Mouse (Mus musculus) erythroblast, embryonic 14.5 days (primary cell): ENCODE data around the gene Hao2. TPM values are rescaled to one million over a fixed set of nuclear protein-coding genes. Genes with fewer than 3 reads are reported as not detected.

Source experiments
- H3K27me3 ChIP-seq: 2 replicates; pipeline ENCODE4 v1.6.1; 2012; ENCODE audit warnings: inconsistent platforms; ENCODE audit not compliant: control insufficient read depth
- H3K36me3 ChIP-seq: 2 replicates; pipeline ENCODE4 v1.6.1; 2012; ENCODE audit warnings: mild to moderate bottlenecking, inconsistent platforms; ENCODE audit not compliant: control insufficient read depth
- H3K4me1 ChIP-seq: 2 replicates; pipeline ENCODE4 v1.6.1; 2012; ENCODE audit warnings: inconsistent platforms; ENCODE audit not compliant: control insufficient read depth
- H3K4me3 ChIP-seq: replicated peaks from 2 replicates; pipeline ENCODE3; 2012; ENCODE audit warnings: moderate library complexity, mild to moderate bottlenecking, inconsistent platforms
- H3K9me3 ChIP-seq: 2 replicates; pipeline ENCODE4 v1.6.1; 2012; ENCODE audit warnings: low read length, inconsistent platforms, mixed read lengths; ENCODE audit not compliant: control insufficient read depth
- GATA1 ChIP-seq: IDR thresholded peaks from 2 replicates; pipeline ENCODE4 v1.6.1; 2012; ENCODE audit warnings: low read length, inconsistent platforms, mixed read lengths
- TAL1 ChIP-seq: IDR thresholded peaks from 3 replicates; pipeline ENCODE4 v1.6.1; 2012; ENCODE audit warnings: low read length, inconsistent platforms, mixed read lengths
- polyA plus RNA-seq: library from polyadenylated mRNA; stranded (reverse); fragments of >175 nt; gene quantifications from 2 replicates; pipeline ENCODE4 v1.2.3, GENCODE M21; 2012

The Hao2 gene
- polyA plus RNA-seq, 1 experiment: not detected

DNA sequence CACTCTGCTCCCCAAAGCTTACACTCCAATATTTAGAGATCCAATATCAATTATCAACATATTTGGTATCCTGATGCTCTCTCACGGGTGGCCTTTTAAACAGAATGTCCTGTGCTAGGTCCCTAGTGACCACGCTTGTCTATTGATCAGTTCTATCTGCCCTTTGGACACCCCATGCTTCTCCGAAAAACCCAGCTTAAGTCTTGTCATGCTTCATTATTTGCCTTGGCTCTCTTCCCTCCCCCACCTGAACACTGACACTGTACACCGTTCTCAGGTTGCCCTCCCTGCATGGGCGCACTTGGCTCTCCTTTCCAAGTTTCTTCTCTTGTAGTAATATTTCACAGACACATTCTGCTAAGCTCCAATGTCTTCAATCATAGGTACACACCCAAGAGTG, 42.8 kb downstream of the Hao2 start:
- H3K27me3 ChIP-seq: peaks cover 10% of the 10 kb centered on the region
- H3K4me3 ChIP-seq: no peak overlapping the region
- no peak for TF ChIP-seq TAL1
- TF ChIP-seq GATA1: no peak
- H3K36me3 ChIP-seq: peaks cover 16% of the 10 kb centered on the region
- H3K9me3 ChIP-seq: no peaks in the 10 kb centered on the region
- peaks cover 67% of the 10 kb centered on the region for H3K4me1 ChIP-seq

DNA sequence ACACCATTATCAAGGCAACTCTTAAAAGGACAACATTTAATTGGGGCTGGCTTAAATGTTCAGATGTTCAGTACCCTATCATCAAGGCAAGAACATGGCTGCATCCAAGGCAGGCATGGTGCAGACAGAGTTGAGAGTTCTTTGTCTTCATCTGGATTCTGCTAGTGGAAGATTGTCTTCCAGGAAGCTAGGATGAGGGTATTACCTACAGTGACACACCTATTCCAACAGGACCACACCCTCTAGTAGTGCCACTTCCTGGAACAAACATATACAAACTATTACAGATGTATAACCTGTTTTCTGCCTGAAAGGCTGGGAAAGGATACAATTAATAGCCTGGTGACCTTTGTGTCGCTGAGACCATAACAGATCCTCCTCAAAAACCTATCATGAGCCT, 44.1 kb downstream of the Hao2 start:
- no peaks in the 10 kb centered on the region for H3K9me3 ChIP-seq
- H3K27me3 ChIP-seq: peaks cover 20% of the 10 kb centered on the region
- peaks cover 55% of the 10 kb centered on the region for H3K4me1 ChIP-seq
- no peak overlapping the region for H3K4me3 ChIP-seq
- TF ChIP-seq GATA1 (no peak), TAL1 (no peak)
- peaks cover 12% of the 10 kb centered on the region for H3K36me3 ChIP-seq

Other genes starting within 250 kb of the Hao2 start
- not detected in 2 replicates for gene Hsd3b2, start 168.7 kb downstream of the Hao2 start, polyA plus RNA-seq
- not detected in 2 replicates for gene Hsd3b3, start 130.1 kb downstream of the Hao2 start, polyA plus RNA-seq
- gene Hsd3b6, start 78.8 kb downstream of the Hao2 start, polyA plus RNA-seq: 0.33 and 0.63 TPM in 2 replicates
- gene Hsd3b1, start 33.4 kb downstream of the Hao2 start, polyA plus RNA-seq: 0.10 and 0.15 TPM in 2 replicates
- gene Wars2, start 247.8 kb upstream of the Hao2 start, polyA plus RNA-seq: 0.04 TPM in 1 of 2 replicates, not detected in the other